Mouse (Mus musculus) kidney, postnatal 0 days (tissue): ENCODE results near the gene Pcbp4. TPM values are rescaled to one million over a fixed set of nuclear protein-coding genes. Genes with fewer than 3 reads are reported as not detected.

Experiments
- ATAC-seq: fragments of 200-750 bp; cut with Nextera tagmentation; replicated peaks from 2 replicates; pipeline ENCODE4 v1.8.0; 2017; ENCODE audit warnings: low read depth, moderate number of reproducible peaks, moderate TSS enrichment, moderate library complexity; ENCODE audit not compliant: low FRiP score
- DNase-seq: peaks from one replicate; pipeline ENCODE4 v3.0.0-alpha.2; 2016; ENCODE audit warnings: low spot score
- H3K27ac ChIP-seq: fragments of 300-500 bp; sonication (generic); 2 replicates; pipeline ENCODE4 v1.5.1; 2014; ENCODE audit warnings: mild to moderate bottlenecking
- H3K27me3 ChIP-seq: fragments of 300-500 bp; sonication (generic); 2 replicates; pipeline ENCODE4 v1.6.1; 2014; ENCODE audit warnings: low read length, mixed read lengths; ENCODE audit not compliant: insufficient read depth
- H3K36me3 ChIP-seq: fragments of 300-500 bp; sonication (generic); 2 replicates; pipeline ENCODE4 v1.6.1; 2014; ENCODE audit warnings: low read length, mixed read lengths; ENCODE audit not compliant: insufficient read depth
- H3K4me1 ChIP-seq: fragments of 300-500 bp; sonication (generic); replicated peaks from 2 replicates; pipeline ENCODE4 v1.6.1; 2014; ENCODE audit warnings: antibody characterized with exemption, low read length, mixed read lengths; ENCODE audit not compliant: insufficient read depth
- H3K4me2 ChIP-seq: fragments of 300-500 bp; sonication (generic); 2 replicates; pipeline ENCODE4 v1.6.1; 2014; ENCODE audit warnings: mild to moderate bottlenecking, low read length, moderate library complexity, mixed read lengths
- H3K4me3 ChIP-seq: fragments of 300-500 bp; sonication (generic); replicated peaks from 2 replicates; pipeline ENCODE4 v1.5.1; 2014; ENCODE audit warnings: low read depth, low read length
- H3K9ac ChIP-seq: fragments of 300-500 bp; sonication (generic); 2 replicates; pipeline ENCODE4 v1.6.1; 2014; ENCODE audit warnings: low read depth, low read length
- H3K9me3 ChIP-seq: fragments of 300-500 bp; sonication (generic); replicated peaks from 2 replicates; pipeline ENCODE4 v1.6.1; 2016; ENCODE audit warnings: low read length, inconsistent platforms, mixed read lengths
- CTCF ChIP-seq: IDR thresholded peaks from 2 replicates; pipeline ENCODE4 v1.5.1; 2016; ENCODE audit warnings: antibody characterized with exemption, low read depth, mild to moderate bottlenecking, moderate library complexity
- WGBS: fragments of 180-500 bp; shearing (Covaris S2); extraction: QIAGEN DNeasy Blood & Tissue Kit; methylation state at CpG from one replicate; pipeline ENCODE4 v1.1.7; 2014; 5-methylcytosine and 5-hydroxymethylcytosine counted together
- polyA plus RNA-seq: library from polyadenylated mRNA; unstranded; fragments of >200 nt; fragmentation: Nextera tagmentation; extraction: Ambion mirVana; gene quantifications from 2 replicates; pipeline ENCODE4 v1.2.1, GENCODE M21; 2015

Pcbp4 gene
- polyA plus RNA-seq, 1 experiment from 2014 or later = 78.6 TPM

GRCm38 (mm10) chr9:106436566-106436965 is 16.5 kb upstream of the Pcbp4 start:
- DNase-seq (no peak), ATAC-seq (no peak)
- TF ChIP-seq CTCF = no peak
- Histone ChIP-seq H3K4me3 (no peak overlapping the region), H3K27ac (no peak overlapping the region), H3K9me3 (no peaks in the 10 kb centered on the region), H3K27me3 (no peaks in the 10 kb centered on the region), H3K4me1 (peaks cover 12% of the 10 kb centered on the region), H3K9ac (no peak overlapping the region), H3K36me3 (peaks cover 18% of the 10 kb centered on the region), H3K4me2 (no peak overlapping the region; the same call in 1 of the 2 replicates)
- 76% methylated on average over 9 of the region's 9 CpGs for WGBS

DNA sequence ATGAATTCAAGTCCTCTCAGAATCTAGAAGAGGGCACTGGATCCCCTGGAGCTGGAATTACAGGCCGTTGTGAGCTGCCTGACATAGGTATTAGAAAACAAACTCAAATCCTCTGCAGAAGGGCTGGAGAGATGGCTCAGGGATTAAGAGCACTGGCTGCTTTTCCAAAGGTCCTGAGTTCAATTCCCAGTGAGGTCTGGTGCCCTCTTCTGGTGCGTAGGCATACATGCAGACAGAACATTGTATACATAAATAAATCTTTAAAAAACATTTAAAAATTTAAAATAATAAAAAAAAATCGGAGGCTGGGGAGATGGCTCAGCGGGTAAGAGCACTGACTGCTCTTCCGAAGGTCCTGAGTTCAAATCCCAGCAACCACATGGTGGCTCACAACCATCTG is 10.4 kb upstream of the Pcbp4 start:
- Histone ChIP-seq H3K9ac (no peak overlapping the region), H3K4me1 (peaks cover 12% of the 10 kb centered on the region), H3K36me3 (no peaks in the 10 kb centered on the region), H3K27me3 (no peaks in the 10 kb centered on the region), H3K4me3 (no peak overlapping the region), H3K9me3 (no peaks in the 10 kb centered on the region), H3K4me2 (no peak overlapping the region), H3K27ac (no peak overlapping the region)
- peak; percentile 50 for TF ChIP-seq CTCF
- no peak for DNase-seq
- ATAC-seq = no peak
- 85% methylated on average over 5 of the region's 5 CpGs for WGBS

DNA sequence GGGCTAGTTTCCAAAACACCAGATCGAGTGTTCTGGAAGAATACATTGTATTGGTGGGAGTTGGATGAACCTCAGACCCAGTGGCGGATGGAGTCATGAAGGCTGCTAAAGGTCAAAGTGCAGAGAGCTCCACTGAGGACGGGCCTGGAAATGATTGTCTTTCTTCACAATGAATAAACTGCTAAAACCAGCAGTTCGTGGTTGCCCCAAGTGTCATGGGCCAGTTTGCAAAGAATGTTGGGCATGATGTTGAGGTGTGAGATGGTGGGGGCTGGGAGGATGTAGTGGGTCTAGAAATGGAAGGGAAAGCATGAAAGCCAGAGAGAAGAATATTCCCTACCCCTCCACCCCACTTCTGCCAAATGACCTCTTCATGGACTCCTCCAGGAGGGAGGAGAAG is 8.3 kb upstream of the Pcbp4 start:
- Histone ChIP-seq H3K27ac (peak overlapping the region; percentile 26; the same call in 1 of the 2 replicates), H3K4me3 (no peak overlapping the region), H3K9ac (no peak overlapping the region), H3K9me3 (no peaks in the 10 kb centered on the region), H3K4me2 (no peak overlapping the region), H3K4me1 (peaks cover 21% of the 10 kb centered on the region), H3K36me3 (no peaks in the 10 kb centered on the region), H3K27me3 (no peaks in the 10 kb centered on the region)
- 66% methylated on average over 4 of the region's 4 CpGs for whole genome bisulfite sequencing
- no peak for TF ChIP-seq CTCF
- ATAC-seq = no peak
- DNase-seq = no peak

DNA sequence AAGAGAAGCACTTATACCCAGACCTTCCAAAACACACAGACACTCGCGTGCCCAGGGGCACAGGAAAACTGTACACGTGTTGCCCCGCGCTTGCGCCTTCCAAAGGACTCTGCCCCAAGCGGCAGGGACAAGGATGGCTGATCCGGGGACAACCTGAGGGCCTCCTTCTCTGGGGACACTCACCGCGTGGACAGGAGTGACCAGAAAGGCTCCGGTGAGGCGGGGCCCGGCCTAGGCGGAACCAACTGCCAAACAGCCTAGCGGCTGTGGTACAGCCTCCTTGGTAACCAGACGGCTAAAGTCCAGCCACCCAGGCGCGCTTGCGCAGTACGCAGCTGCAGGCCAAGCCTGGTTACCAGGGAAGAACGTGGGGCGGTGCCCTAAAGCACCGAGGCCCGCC is 5.7 kb upstream of the Pcbp4 start, which contains the start of the genes Abhd14b and Abhd14a:
Abhd14b (plus strand) TSS at position 112 of the 400 bp plus-strand sequence.
Abhd14a (minus strand) TSS at position 331 of the 400 bp plus-strand sequence.
- ATAC-seq (peak; percentile 92), DNase-seq (peak; percentile 97)
- Histone ChIP-seq H3K4me3 (peak within 1 kb of the TSS; percentile 47), H3K4me1 (peaks cover 40% of the 10 kb centered on the region), H3K27ac (peak within 1 kb of the TSS; percentile 83), H3K9me3 (no peaks in the 10 kb centered on the region), H3K36me3 (no peaks in the 10 kb centered on the region), H3K27me3 (no peaks in the 10 kb centered on the region), H3K4me2 (peak within 1 kb of the TSS; percentile 68), H3K9ac (peak within 1 kb of the TSS; percentile 55)
- under 1% methylated on average over 24 of the region's 24 CpGs for WGBS
- TF ChIP-seq CTCF = peak; percentile 69

DNA sequence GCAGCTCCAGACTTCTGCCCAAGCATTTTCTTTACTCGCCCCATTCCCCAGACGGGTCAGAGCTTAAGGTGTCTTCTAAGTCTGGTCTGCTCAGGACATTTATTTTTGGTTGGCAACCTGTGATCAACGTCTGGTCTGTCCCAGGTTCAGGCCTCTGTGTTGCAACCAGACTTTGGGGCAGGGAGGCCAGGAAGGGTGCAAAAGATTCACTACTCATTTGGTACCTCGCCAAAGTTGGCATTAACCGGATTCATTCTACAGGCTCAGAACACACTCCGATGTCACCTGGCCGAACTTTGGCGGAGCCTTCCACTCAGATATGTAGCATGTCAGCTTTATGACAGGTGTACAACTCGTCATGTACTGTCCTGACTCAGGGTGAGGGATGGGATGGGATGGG is 5.1 kb upstream of the Pcbp4 start:
- no peaks in the 10 kb centered on the region for H3K9me3 ChIP-seq
- no peak for TF ChIP-seq CTCF
- H3K27me3 ChIP-seq = no peaks in the 10 kb centered on the region
- no peak for ATAC-seq
- peak overlapping the region; percentile 68 for H3K4me2 ChIP-seq
- WGBS = 32% methylated on average over 9 of the region's 9 CpGs
- peak overlapping the region; percentile 47 for H3K4me3 ChIP-seq
- H3K9ac ChIP-seq = peak overlapping the region; percentile 51; the same call in 1 of the 2 replicates
- H3K36me3 ChIP-seq = no peaks in the 10 kb centered on the region
- peaks cover 46% of the 10 kb centered on the region for H3K4me1 ChIP-seq
- H3K27ac ChIP-seq = peak overlapping the region; percentile 83
- DNase-seq = no peak

DNA sequence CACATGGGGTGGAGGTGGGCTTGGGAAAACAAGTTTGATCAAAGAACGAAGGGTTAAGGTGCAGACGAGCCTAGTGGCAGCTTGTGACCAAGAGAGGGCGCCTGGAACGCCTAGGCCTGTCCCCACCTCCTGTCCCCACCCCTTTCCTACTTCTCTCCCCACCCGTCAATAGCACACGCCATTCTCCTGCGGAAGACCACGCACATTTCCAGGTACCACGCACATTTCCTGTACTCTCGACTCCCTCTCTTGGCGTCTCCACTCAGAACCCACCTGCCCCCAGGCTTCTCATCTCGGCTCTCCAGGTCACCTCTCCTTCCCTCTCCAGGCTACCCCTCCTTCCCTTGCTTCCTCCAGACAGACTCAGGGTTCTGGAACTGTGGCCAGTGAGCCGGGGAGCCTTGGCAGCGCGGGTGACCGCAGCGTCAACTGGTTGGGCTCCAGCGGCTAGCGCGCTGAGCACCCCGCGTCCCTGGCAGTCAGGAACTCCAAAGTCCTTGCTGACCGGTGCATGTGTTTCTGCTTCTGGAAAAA is 4.5 kb upstream of the Pcbp4 start:
- Histone ChIP-seq H3K4me3 (peak overlapping the region; percentile 47), H3K27ac (peak overlapping the region; percentile 83), H3K27me3 (no peaks in the 10 kb centered on the region), H3K9ac (peak overlapping the region; percentile 51; the same call in 1 of the 2 replicates), H3K9me3 (no peaks in the 10 kb centered on the region), H3K36me3 (no peaks in the 10 kb centered on the region), H3K4me1 (peaks cover 50% of the 10 kb centered on the region), H3K4me2 (peak overlapping the region; percentile 68)
- DNase-seq (peak; percentile 97), ATAC-seq (peak; percentile 38; the same call in 1 of the 2 replicates)
- TF ChIP-seq CTCF = peak; percentile 79
- under 1% methylated on average over 23 of the region's 23 CpGs for WGBS
